Mouse (Mus musculus): Measurements from ENCODE around the gene Gm4303. TPM values are rescaled to one million over a fixed set of nuclear protein-coding genes. Genes with fewer than 3 reads are reported as not detected.
"Not testable (repeated sequence)": the region's sequence is repeated elsewhere in the genome, so short reads cannot be mapped to it uniquely, and the experiment has no call there.

The Gm4303 gene
- not detected in 2 replicates for polyA plus RNA-seq (2014; fragmentation: Nextera tagmentation; extraction: Ambion mirVana)

GRCm38 (mm10) chr10:100345672-100346071 lies at the start of gene Gm4303:
Gene Gm4303, plus strand, starts transcription at chr10:100345972.
- not testable (repeated sequence) for H3K27ac ChIP-seq (ENCODE audit: low read depth, low read length); H3K36me3 ChIP-seq (ENCODE audit: control insufficient read depth, insufficient read depth, low read length); H3K9ac ChIP-seq (ENCODE audit: low read length); H3K9me3 ChIP-seq (replicated peaks; ENCODE audit: control insufficient read depth, low read length); DNase-seq (ENCODE audit: low spot score); H3K4me2 ChIP-seq (ENCODE audit: low read length); H3K4me1 ChIP-seq (ENCODE audit: control insufficient read depth, insufficient read depth, low read length); H3K4me3 ChIP-seq (ENCODE audit: low read depth, low read length); H3K27me3 ChIP-seq (replicated peaks; ENCODE audit: control insufficient read depth, insufficient read depth, low read length); ATAC-seq
- WGBS = no CpG with 5 or more reads among the region's 3 CpGs

DNA sequence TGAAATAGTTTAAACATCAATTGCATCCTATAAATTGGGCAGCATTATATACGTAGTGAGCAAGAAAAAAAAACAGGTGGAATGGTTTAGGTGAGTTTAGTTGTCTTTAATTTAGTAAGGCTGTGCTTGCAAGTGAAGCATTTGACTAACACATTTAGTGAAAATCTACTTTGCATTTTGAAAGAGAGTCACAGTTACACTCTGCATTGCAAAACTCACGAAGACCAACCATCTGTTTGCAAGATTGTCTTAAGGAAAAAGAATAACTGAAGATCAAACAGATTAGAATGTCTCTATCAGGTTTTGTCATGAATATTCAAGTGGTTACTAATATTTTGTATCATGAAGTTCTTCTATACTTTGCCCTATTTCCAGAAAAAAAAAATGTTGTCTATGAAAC lies 49.7 kb upstream of the Gm4303 start:
- ATAC-seq = no peak

DNA sequence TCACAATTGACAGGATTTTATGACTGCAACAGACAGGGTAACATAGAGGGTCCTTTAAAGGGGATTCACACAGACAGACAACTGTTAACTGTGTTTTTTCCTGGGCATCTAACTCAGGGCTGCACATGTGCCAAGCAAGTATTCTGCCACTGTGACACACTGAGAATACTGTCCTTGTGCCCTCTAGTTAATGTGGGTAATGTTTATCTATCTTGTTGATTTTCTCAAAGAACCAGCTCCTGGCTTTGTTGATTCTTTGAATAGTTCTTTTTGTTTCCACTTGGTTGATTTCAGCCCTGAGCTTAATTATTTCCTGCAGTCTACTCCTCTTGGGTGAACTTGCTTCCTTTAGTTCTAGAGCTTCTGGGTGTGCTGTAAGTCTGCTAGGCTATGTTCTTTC lies 45.7 kb upstream of the Gm4303 start:
- not testable (repeated sequence) for H3K9ac ChIP-seq (ENCODE audit: low read length); H3K27ac ChIP-seq (ENCODE audit: low read depth, low read length); H3K4me1 ChIP-seq (ENCODE audit: control insufficient read depth, insufficient read depth, low read length); H3K27me3 ChIP-seq (replicated peaks; ENCODE audit: control insufficient read depth, insufficient read depth, low read length); ATAC-seq; H3K4me3 ChIP-seq (ENCODE audit: low read depth, low read length); H3K9me3 ChIP-seq (replicated peaks; ENCODE audit: control insufficient read depth, low read length); H3K4me2 ChIP-seq (ENCODE audit: low read length); H3K36me3 ChIP-seq (ENCODE audit: control insufficient read depth, insufficient read depth, low read length); DNase-seq (ENCODE audit: low spot score)

More for the DNA sequence above, 49.7 kb upstream of the Gm4303 start:
- H3K9ac ChIP-seq (ENCODE audit: low read length) = no peak overlapping the region
- H3K27me3 ChIP-seq (replicated peaks; ENCODE audit: control insufficient read depth, insufficient read depth, low read length) = no peaks in the 10 kb centered on the region
- H3K4me3 ChIP-seq (ENCODE audit: low read depth, low read length) = no peak overlapping the region
- H3K27ac ChIP-seq (ENCODE audit: low read depth, low read length) = no peak overlapping the region
- no peaks in the 10 kb centered on the region for H3K36me3 ChIP-seq (ENCODE audit: control insufficient read depth, insufficient read depth, low read length)
- no peaks in the 10 kb centered on the region for H3K4me1 ChIP-seq (ENCODE audit: control insufficient read depth, insufficient read depth, low read length)
- no peak overlapping the region for H3K4me2 ChIP-seq (ENCODE audit: low read length)
- H3K9me3 ChIP-seq (replicated peaks; ENCODE audit: control insufficient read depth, low read length) = no peaks in the 10 kb centered on the region
- WGBS = 78% methylated on average over 2 of the region's 2 CpGs
- DNase-seq (ENCODE audit: low spot score) = no peak

- H3K4me1 ChIP-seq (ENCODE audit: control insufficient read depth, insufficient read depth, low read length); DNase-seq (ENCODE audit: low spot score); H3K4me2 ChIP-seq (ENCODE audit: low read length); ATAC-seq; H3K27ac ChIP-seq (ENCODE audit: low read depth, low read length); H3K4me3 ChIP-seq (ENCODE audit: low read depth, low read length); H3K9me3 ChIP-seq (replicated peaks; ENCODE audit: control insufficient read depth, low read length); H3K27me3 ChIP-seq (replicated peaks; ENCODE audit: control insufficient read depth, insufficient read depth, low read length); H3K9ac ChIP-seq (ENCODE audit: low read length); H3K36me3 ChIP-seq (ENCODE audit: control insufficient read depth, insufficient read depth, low read length): not testable (repeated sequence)
- no CpG with 5 or more reads among the region's 2 CpGs for WGBS
Measured at GRCm38 (mm10) chr10:100335376-100335775, 10.4 kb upstream of the Gm4303 start, which contains the start of gene Gm4301. Gene Gm4301, plus strand, starts transcription at chr10:100335676.

DNA sequence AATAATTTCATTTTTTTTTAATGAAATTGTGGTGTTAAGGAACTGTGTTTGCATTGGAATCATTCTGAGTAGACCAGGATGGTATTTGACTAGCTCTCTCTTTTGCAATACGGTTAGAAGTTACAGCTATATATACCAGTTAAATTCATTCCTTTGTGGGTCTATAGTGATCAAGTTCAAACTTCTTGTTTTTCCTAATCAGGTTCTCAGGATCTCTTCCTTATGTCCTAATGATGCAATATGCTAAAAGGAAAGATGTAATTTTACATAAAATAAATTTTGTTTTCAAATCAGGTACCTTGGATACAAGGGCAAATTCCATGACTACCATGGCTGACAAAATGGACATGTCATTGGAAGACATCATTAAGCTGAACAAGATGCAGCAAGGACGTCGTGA lies 5.2 kb upstream of the Gm4303 start, which contains the start of gene Gm4302:
Gene Gm4302 (plus strand): TSS at position 301 of the 400 bp plus-strand sequence.
- no CpG with 5 or more reads among the region's 3 CpGs for WGBS
- not testable (repeated sequence) for H3K4me1 ChIP-seq (ENCODE audit: control insufficient read depth, insufficient read depth, low read length); H3K27me3 ChIP-seq (replicated peaks; ENCODE audit: control insufficient read depth, insufficient read depth, low read length); H3K36me3 ChIP-seq (ENCODE audit: control insufficient read depth, insufficient read depth, low read length); DNase-seq (ENCODE audit: low spot score); ATAC-seq; H3K27ac ChIP-seq (ENCODE audit: low read depth, low read length); H3K4me3 ChIP-seq (ENCODE audit: low read depth, low read length); H3K9ac ChIP-seq (ENCODE audit: low read length); H3K4me2 ChIP-seq (ENCODE audit: low read length); H3K9me3 ChIP-seq (replicated peaks; ENCODE audit: control insufficient read depth, low read length)

GRCm38 (mm10) chr10:100350793-100351192 lies 5.0 kb downstream of the Gm4303 start, which contains the start of gene Gm4305:
Gene Gm4305, plus strand, starts transcription at chr10:100351093.
- not testable (repeated sequence) for H3K27ac ChIP-seq (ENCODE audit: low read depth, low read length); H3K4me1 ChIP-seq (ENCODE audit: control insufficient read depth, insufficient read depth, low read length); H3K4me3 ChIP-seq (ENCODE audit: low read depth, low read length); ATAC-seq; H3K4me2 ChIP-seq (ENCODE audit: low read length); H3K9me3 ChIP-seq (replicated peaks; ENCODE audit: control insufficient read depth, low read length); H3K27me3 ChIP-seq (replicated peaks; ENCODE audit: control insufficient read depth, insufficient read depth, low read length); H3K36me3 ChIP-seq (ENCODE audit: control insufficient read depth, insufficient read depth, low read length); DNase-seq (ENCODE audit: low spot score); H3K9ac ChIP-seq (ENCODE audit: low read length)
- WGBS = no CpG with 5 or more reads among the region's 3 CpGs

DNA sequence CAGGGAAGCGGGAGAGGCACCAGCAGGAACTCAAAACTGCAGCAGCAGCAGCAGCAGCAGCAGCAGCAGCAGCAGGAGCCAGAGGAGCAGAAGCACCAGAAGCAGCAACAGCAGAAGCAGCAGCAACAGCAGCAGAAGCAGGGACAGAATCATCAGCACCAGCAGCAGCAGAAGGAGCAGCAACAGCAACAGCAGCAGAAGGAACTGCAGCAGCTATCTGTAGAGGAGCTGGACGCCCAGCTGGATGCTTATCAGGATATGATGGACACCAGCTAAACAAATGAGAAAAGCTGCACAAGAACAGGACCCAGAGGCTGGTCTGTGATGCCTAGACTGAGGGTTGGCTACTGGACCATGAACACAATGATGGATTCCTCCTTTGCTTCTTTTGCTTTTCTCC lies 11.1 kb downstream of the Gm4303 start:
- not testable (repeated sequence) for ATAC-seq
- WGBS = 82% methylated on average over 1 of the region's 2 CpGs

DNA sequence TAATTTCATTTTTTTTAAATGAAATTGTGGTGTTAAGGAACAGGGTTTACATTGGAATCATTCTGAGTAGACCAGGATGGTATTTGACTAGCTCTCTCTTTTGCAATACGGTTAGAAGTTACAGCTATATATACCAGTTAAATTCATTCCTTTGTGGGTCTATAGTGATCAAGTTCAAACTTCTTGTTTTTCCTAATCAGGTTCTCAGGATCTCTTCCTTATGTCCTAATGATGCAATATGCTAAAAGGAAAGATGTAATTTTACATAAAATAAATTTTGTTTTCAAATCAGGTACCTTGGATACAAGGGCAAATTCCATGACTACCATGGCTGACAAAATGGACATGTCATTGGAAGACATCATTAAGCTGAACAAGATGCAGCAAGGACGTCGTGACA lies 15.3 kb downstream of the Gm4303 start, which contains the start of gene Gm4307:
Gene Gm4307 (plus strand): TSS at position 301 of the 400 bp plus-strand sequence.
- not testable (repeated sequence) for ATAC-seq; H3K4me2 ChIP-seq (ENCODE audit: low read length); H3K27me3 ChIP-seq (replicated peaks; ENCODE audit: control insufficient read depth, insufficient read depth, low read length); H3K27ac ChIP-seq (ENCODE audit: low read depth, low read length); H3K9me3 ChIP-seq (replicated peaks; ENCODE audit: control insufficient read depth, low read length); H3K36me3 ChIP-seq (ENCODE audit: control insufficient read depth, insufficient read depth, low read length); H3K9ac ChIP-seq (ENCODE audit: low read length); DNase-seq (ENCODE audit: low spot score); H3K4me3 ChIP-seq (ENCODE audit: low read depth, low read length); H3K4me1 ChIP-seq (ENCODE audit: control insufficient read depth, insufficient read depth, low read length)
- no CpG with 5 or more reads among the region's 3 CpGs for WGBS

More for the DNA sequence above, 11.1 kb downstream of the Gm4303 start:
- H3K4me1 ChIP-seq (ENCODE audit: control insufficient read depth, insufficient read depth, low read length); H3K4me2 ChIP-seq (ENCODE audit: low read length); DNase-seq (ENCODE audit: low spot score); H3K9ac ChIP-seq (ENCODE audit: low read length); H3K4me3 ChIP-seq (ENCODE audit: low read depth, low read length); H3K27me3 ChIP-seq (replicated peaks; ENCODE audit: control insufficient read depth, insufficient read depth, low read length); H3K36me3 ChIP-seq (ENCODE audit: control insufficient read depth, insufficient read depth, low read length); H3K27ac ChIP-seq (ENCODE audit: low read depth, low read length); H3K9me3 ChIP-seq (replicated peaks; ENCODE audit: control insufficient read depth, low read length): not testable (repeated sequence)

GRCm38 (mm10) chr10:100382460-100382859 lies 36.7 kb downstream of the Gm4303 start, which contains the start of gene Gm4312:
Gene Gm4312, minus strand, starts transcription at chr10:100382560.
- not testable (repeated sequence) for ATAC-seq; H3K36me3 ChIP-seq (ENCODE audit: control insufficient read depth, insufficient read depth, low read length); H3K4me3 ChIP-seq (ENCODE audit: low read depth, low read length); H3K27ac ChIP-seq (ENCODE audit: low read depth, low read length); DNase-seq (ENCODE audit: low spot score); H3K4me2 ChIP-seq (ENCODE audit: low read length); H3K9me3 ChIP-seq (replicated peaks; ENCODE audit: control insufficient read depth, low read length); H3K4me1 ChIP-seq (ENCODE audit: control insufficient read depth, insufficient read depth, low read length); H3K9ac ChIP-seq (ENCODE audit: low read length); H3K27me3 ChIP-seq (replicated peaks; ENCODE audit: control insufficient read depth, insufficient read depth, low read length)
- WGBS = no CpG with 5 or more reads among the region's 2 CpGs
